Mouse (Mus musculus) myocyte (in vitro differentiated cells): ENCODE data around the gene Fhl3. TPM values are rescaled to one million over a fixed set of nuclear protein-coding genes. Genes with fewer than 3 reads are reported as not detected.
A peak's percentile ranks its signal among the peaks of the same experiment; 100 is the strongest.

Source experiments
- H3K27me3 ChIP-seq: one replicate; pipeline ENCODE4 v1.6.1; 2011; ENCODE audit not compliant: control insufficient read depth, insufficient read depth, insufficient read length
- H3K36me3 ChIP-seq: one replicate; pipeline ENCODE4 v1.6.1; 2011; ENCODE audit not compliant: control insufficient read depth, insufficient read depth
- H3K4me2 ChIP-seq: one replicate; pipeline ENCODE4 v1.6.1; 2011; ENCODE audit warnings: low read depth, control low read depth
- H3K4me3 ChIP-seq: one replicate; pipeline ENCODE4 v1.5.1; 2011; ENCODE audit warnings: mild to moderate bottlenecking, control low read depth, moderate library complexity
- H3K79me2 ChIP-seq: one replicate; pipeline ENCODE4 v1.6.1; 2011; ENCODE audit not compliant: control insufficient read depth, insufficient read depth
- H3ac ChIP-seq: one replicate; pipeline ENCODE4 v1.6.1; 2011; ENCODE audit not compliant: control insufficient read depth, insufficient read length
- CEBPB ChIP-seq: IDR thresholded peaks from 2 replicates; pipeline ENCODE4 v1.6.1; 2011; ENCODE audit warnings: mild to moderate bottlenecking, moderate library complexity; ENCODE audit not compliant: poor library complexity, insufficient read depth, severe bottlenecking
- E2F4 ChIP-seq: IDR thresholded peaks from one replicate; pipeline ENCODE4 v1.6.1; 2011; ENCODE audit warnings: mild to moderate bottlenecking, control low read depth, moderate library complexity; ENCODE audit not compliant: insufficient read depth
- MAX ChIP-seq: IDR thresholded peaks from one replicate; pipeline ENCODE4 v1.6.1; 2011; ENCODE audit warnings: low read depth, mild to moderate bottlenecking, control low read depth
- MYOD1 ChIP-seq, 3 experiments: IDR thresholded peaks; one replicate each; pipeline ENCODE4 v1.6.1; 2011; ENCODE audit warnings: control low read depth in 2 of 3, low read depth in 2 of 3, mild to moderate bottlenecking in 2 of 3, moderate library complexity in 1 of 3; ENCODE audit not compliant: insufficient read length in 2 of 3, control insufficient read depth in 1 of 3
- MYOG ChIP-seq, 3 experiments: IDR thresholded peaks; one replicate each; pipeline ENCODE4 v1.6.1; 2011; ENCODE audit warnings: control low read depth in 2 of 3, low read depth in 2 of 3, mild to moderate bottlenecking in 2 of 3; ENCODE audit not compliant: insufficient read length in 2 of 3, control insufficient read depth in 1 of 3, insufficient read depth in 1 of 3
- POLR2A ChIP-seq: IDR thresholded peaks from one replicate; pipeline ENCODE4 v1.6.1; 2011; ENCODE audit warnings: low read depth, mild to moderate bottlenecking, control low read depth, moderate library complexity; ENCODE audit not compliant: insufficient read length
- POLR2AphosphoS2 ChIP-seq: IDR thresholded peaks from one replicate; pipeline ENCODE4 v1.6.1; 2011; ENCODE audit warnings: low read depth, control low read depth; ENCODE audit not compliant: insufficient read length
- TCF3 ChIP-seq: IDR thresholded peaks from one replicate; pipeline ENCODE4 v1.6.1; 2011; ENCODE audit warnings: low read depth, control low read depth; ENCODE audit not compliant: insufficient read length
- USF1 ChIP-seq: IDR thresholded peaks from one replicate; pipeline ENCODE4 v1.6.1; 2011; ENCODE audit warnings: low read depth, mild to moderate bottlenecking, control low read depth, moderate library complexity
- polyA plus RNA-seq: library from polyadenylated mRNA; unstranded; fragments of >200 nt; fragmentation: generic; extraction: Trizol; gene quantifications from one replicate; pipeline ENCODE4 v1.2.1, GENCODE M21; 2012; ENCODE audit warnings: missing spikeins

Fhl3 gene
- polyA plus RNA-seq, 1 experiment = 110 TPM

DNA sequence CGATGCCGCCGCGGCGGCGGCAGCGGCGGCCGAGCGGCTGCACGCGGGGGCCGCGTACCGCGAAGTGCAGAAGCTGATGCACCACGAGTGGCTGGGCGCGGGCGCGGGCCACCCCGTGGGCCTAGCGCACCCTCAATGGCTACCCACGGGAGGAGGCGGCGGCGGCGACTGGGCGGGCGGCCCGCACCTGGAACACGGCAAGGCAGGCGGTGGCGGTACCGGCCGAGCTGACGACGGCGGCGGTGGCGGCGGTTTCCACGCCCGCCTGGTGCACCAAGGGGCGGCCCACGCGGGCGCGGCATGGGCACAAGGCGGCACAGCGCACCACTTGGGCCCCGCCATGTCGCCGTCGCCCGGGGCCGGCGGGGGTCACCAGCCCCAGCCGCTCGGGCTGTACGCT is 42.7 kb upstream of the Fhl3 start:
- TF ChIP-seq MAX (no peak), USF1 (no peak), MYOD1 (IDR thresholded peaks at IDR 0.05; ENCODE audit: control insufficient read depth in 1 of 3, insufficient read length in 2 of 3, low read depth in 2 of 3) (no peak), E2F4 (no peak), TCF3 (no peak)
- Histone ChIP-seq H3K4me3 (no peak overlapping the region), H3K79me2 (no peaks in the 10 kb centered on the region)

DNA sequence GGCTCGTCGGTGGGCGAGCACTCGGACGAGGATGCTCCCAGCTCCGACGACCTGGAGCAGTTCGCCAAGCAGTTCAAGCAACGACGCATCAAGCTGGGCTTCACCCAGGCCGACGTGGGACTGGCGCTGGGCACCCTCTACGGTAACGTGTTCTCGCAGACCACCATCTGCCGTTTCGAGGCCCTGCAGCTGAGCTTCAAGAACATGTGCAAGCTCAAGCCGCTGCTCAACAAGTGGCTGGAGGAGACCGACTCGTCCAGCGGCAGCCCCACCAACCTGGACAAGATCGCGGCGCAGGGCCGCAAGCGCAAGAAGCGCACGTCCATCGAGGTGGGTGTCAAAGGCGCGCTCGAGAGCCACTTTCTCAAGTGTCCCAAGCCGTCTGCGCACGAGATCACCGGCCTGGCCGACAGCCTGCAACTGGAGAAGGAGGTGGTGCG is 42.1 kb upstream of the Fhl3 start:
- Histone ChIP-seq H3ac (no peak overlapping the region), H3K4me3 (no peak overlapping the region), H3K27me3 (peaks cover 87% of the 10 kb centered on the region), H3K4me2 (no peak overlapping the region), H3K36me3 (no peaks in the 10 kb centered on the region), H3K79me2 (no peaks in the 10 kb centered on the region)
- TF ChIP-seq POLR2A (no peak), E2F4 (no peak)

More for the DNA sequence above, 42.7 kb upstream of the Fhl3 start:
- Histone ChIP-seq H3K27me3 (peaks cover 83% of the 10 kb centered on the region), H3K36me3 (no peaks in the 10 kb centered on the region), H3ac (peak overlapping the region; percentile 12), H3K4me2 (peak overlapping the region; percentile 55)

DNA sequence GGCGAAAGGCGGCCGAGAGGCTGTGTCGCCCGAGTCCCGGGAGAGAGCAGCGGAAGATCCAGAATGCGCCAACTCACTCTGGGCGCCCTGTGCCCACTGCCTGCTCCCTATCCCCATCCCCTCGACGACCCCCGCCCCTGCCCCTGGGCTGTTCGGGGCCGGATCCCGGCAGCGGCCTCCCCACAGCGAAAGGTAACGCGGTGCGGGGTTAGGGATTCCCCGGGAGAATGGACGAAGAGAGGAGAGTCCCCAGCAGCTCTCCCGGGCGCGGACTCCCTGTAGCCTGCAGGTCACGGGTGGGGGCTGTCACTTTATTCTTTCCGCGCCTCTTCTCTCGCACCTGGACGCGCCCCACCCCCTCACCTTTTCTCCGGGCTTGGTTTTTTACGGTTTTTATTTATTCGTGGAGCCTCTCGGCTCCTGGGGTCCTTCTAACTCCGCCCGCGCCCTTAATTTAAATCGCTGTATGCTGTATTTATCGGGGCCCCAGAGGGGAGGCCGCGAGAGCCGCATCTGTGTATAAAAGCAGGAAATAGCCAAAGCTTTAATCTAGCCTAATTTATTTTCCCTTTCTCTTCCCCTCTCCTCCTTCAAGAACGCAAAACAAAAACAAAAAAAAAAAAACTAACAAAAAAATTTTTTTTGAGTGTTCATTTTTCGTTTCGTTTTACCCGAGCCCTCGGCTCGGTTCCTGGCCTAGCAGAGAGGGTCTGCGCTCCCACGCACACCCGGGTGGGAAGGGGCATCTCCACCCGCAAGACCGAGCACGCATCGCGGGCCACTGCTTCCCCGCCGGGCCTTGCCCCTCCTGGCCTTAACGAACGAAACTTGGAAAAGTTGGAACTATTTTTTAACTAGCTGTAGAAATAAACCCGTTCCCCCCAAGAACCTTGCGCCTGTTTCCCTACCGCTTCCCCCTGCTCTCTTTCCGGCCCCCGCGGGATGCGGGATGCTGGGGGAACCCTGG is 41.0 kb upstream of the Fhl3 start:
- Histone ChIP-seq H3K4me2 (no peak overlapping the region), H3K79me2 (no peaks in the 10 kb centered on the region), H3K4me3 (no peak overlapping the region), H3ac (no peak overlapping the region), H3K36me3 (no peaks in the 10 kb centered on the region), H3K27me3 (peaks cover 88% of the 10 kb centered on the region)
- no peak for TF ChIP-seq POLR2AphosphoS2

DNA sequence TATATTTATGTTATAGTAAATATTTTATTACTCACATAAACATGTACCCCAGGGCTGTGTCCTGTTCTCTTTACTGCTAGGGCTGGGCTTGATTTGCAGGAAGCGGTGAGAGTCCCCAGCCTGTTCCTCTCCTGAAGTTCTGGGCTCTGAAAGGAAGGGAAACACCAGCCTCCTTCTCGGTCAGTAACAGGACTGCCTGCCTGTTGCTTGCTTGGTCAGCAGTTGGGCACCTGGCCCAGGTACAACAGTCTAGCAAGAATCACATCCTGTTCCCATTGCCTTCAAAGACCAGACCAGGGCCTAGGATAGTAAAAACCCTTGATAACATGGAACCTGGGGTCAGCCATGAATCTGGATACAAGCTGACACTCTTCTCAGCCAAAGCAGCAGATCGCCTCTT is 39.9 kb upstream of the Fhl3 start:
- Histone ChIP-seq H3ac (no peak overlapping the region), H3K36me3 (no peaks in the 10 kb centered on the region), H3K27me3 (peaks cover 86% of the 10 kb centered on the region), H3K4me3 (no peak overlapping the region), H3K4me2 (no peak overlapping the region), H3K79me2 (no peaks in the 10 kb centered on the region)
- TF ChIP-seq CEBPB (no peak), POLR2AphosphoS2 (no peak), MYOG (IDR thresholded peaks at IDR 0.05; ENCODE audit: control insufficient read depth in 1 of 3, insufficient read depth in 1 of 3, insufficient read length in 2 of 3, low read depth in 2 of 3) (no peak), USF1 (no peak)

DNA sequence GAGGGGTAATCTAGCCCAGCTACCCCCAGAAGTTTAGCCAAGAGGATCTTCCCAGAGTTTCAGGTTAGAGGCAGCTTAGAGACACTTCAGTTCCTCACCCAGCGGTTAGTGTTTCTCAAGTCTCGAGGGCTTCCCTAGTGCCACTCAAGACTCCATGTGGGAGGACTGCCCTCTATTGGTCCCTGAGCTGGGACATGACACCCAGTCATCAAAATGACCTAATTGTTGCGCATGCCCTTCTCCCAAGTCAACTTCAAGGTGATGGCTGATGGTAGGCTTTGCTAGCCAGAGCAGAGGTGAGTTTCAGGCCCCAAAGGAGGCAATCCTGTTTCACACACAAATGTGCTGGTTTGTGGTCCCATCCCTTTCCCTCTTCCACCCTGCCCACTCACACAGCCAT is 37.5 kb upstream of the Fhl3 start:
- Histone ChIP-seq H3K79me2 (no peaks in the 10 kb centered on the region), H3ac (no peak overlapping the region), H3K27me3 (peaks cover 79% of the 10 kb centered on the region), H3K4me2 (no peak overlapping the region), H3K4me3 (no peak overlapping the region), H3K36me3 (no peaks in the 10 kb centered on the region)
- no peak for TF ChIP-seq CEBPB
- TF ChIP-seq POLR2AphosphoS2 = no peak
- TF ChIP-seq TCF3 = no peak
- no peak for TF ChIP-seq POLR2A
- no peak for TF ChIP-seq MAX
- TF ChIP-seq MYOG (IDR thresholded peaks at IDR 0.05; ENCODE audit: control insufficient read depth in 1 of 3, insufficient read depth in 1 of 3, insufficient read length in 2 of 3, low read depth in 2 of 3) = no peak

DNA sequence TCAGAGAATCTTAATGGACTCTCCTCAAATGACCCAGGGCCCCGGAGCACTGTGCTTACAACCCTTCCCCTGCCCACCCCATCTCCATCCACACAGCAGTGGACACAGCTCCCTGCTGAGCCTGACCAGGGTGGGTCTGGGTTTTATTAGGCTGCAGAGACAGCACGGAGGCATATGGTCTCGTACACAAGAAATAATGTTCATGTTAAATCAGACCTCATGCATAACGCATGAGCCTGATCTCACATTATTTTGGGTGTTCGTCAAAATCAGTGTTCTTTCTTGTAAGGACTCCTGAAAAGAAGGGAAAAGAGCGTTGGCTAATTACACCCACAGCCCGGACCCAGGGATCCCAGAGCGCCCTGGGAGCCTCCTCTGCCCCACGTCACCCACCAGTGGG is 36.3 kb upstream of the Fhl3 start:
- Histone ChIP-seq H3K27me3 (peaks cover 72% of the 10 kb centered on the region), H3K36me3 (no peaks in the 10 kb centered on the region), H3K4me2 (peak overlapping the region; percentile 55), H3K4me3 (no peak overlapping the region), H3K79me2 (no peaks in the 10 kb centered on the region), H3ac (no peak overlapping the region)
- no peak for TF ChIP-seq MAX
- TF ChIP-seq E2F4 = no peak
- TF ChIP-seq POLR2A = no peak
- TF ChIP-seq MYOG (IDR thresholded peaks at IDR 0.05; ENCODE audit: control insufficient read depth in 1 of 3, insufficient read depth in 1 of 3, insufficient read length in 2 of 3, low read depth in 2 of 3) = no peak
- no peak for TF ChIP-seq POLR2AphosphoS2
